Mouse (Mus musculus) heart, embryonic 13.5 days (tissue): ENCODE results near the gene Plvap. TPM values are rescaled to one million over a fixed set of nuclear protein-coding genes. Genes with fewer than 3 reads are reported as not detected.

Experiments
- ATAC-seq: fragments of 200-750 bp; cut with Nextera tagmentation; 2 replicates; pipeline ENCODE4 v1.8.0; 2017; ENCODE audit warnings: moderate TSS enrichment; ENCODE audit not compliant: insufficient number of reproducible peaks, low FRiP score, low TSS enrichment; ENCODE audit errors: extremely low read depth
- H3K27ac ChIP-seq: fragments of 300-500 bp; sonication (generic); replicated peaks from 2 replicates; pipeline ENCODE4 v1.5.1; 2015; ENCODE audit warnings: moderate library complexity, mild to moderate bottlenecking, inconsistent platforms
- H3K27me3 ChIP-seq: fragments of 300-500 bp; sonication (generic); replicated peaks from 2 replicates; pipeline ENCODE4 v1.6.1; 2015; ENCODE audit warnings: mild to moderate bottlenecking, inconsistent platforms
- H3K36me3 ChIP-seq: fragments of 300-500 bp; sonication (generic); 2 replicates; pipeline ENCODE4 v1.6.1; 2015; ENCODE audit warnings: mild to moderate bottlenecking, inconsistent platforms
- H3K4me1 ChIP-seq: fragments of 300-500 bp; sonication (generic); 2 replicates; pipeline ENCODE4 v1.6.1; 2015; ENCODE audit warnings: inconsistent platforms
- H3K4me2 ChIP-seq: fragments of 300-500 bp; sonication (generic); 2 replicates; pipeline ENCODE4 v1.6.1; 2015; ENCODE audit warnings: inconsistent platforms, mild to moderate bottlenecking, moderate library complexity
- H3K4me3 ChIP-seq: fragments of 300-500 bp; sonication (generic); 2 replicates; pipeline ENCODE4 v1.5.1; 2015; ENCODE audit warnings: moderate library complexity, mild to moderate bottlenecking, inconsistent platforms
- H3K9ac ChIP-seq: fragments of 300-500 bp; sonication (generic); 2 replicates; pipeline ENCODE4 v1.6.1; 2015; ENCODE audit warnings: inconsistent platforms, mild to moderate bottlenecking, moderate library complexity
- H3K9me3 ChIP-seq: fragments of 300-500 bp; sonication (generic); 2 replicates; pipeline ENCODE4 v1.6.1; 2016; ENCODE audit warnings: inconsistent platforms
- WGBS: fragments of 180-500 bp; shearing (Covaris S2); methylation state at CpG from one replicate; pipeline ENCODE4 v1.1.7; 2015; ENCODE audit warnings: mixed read lengths; 5-methylcytosine and 5-hydroxymethylcytosine counted together
- polyA plus RNA-seq: library from polyadenylated mRNA; unstranded; fragments of >200 nt; fragmentation: Nextera tagmentation; extraction: Ambion mirVana; gene quantifications from 2 replicates; pipeline ENCODE4 v1.2.1, GENCODE M21; 2015

The Plvap gene
- polyA plus RNA-seq, 1 experiment from 2014 or later = 135 TPM

- Histone ChIP-seq H3K4me3 (peak within 1 kb of the TSS; percentile 69), H3K27me3 (peaks cover 17% of the 10 kb centered on the region), H3K9me3 (no peaks in the 10 kb centered on the region), H3K27ac (peak within 1 kb of the TSS; percentile 94), H3K4me1 (peaks cover 43% of the 10 kb centered on the region), H3K4me2 (peak within 1 kb of the TSS; percentile 95), H3K9ac (peak within 1 kb of the TSS; percentile 88), H3K36me3 (peaks cover 32% of the 10 kb centered on the region)
- whole genome bisulfite sequencing = under 1% methylated on average over 59 of the region's 59 CpGs
- ATAC-seq = peak; percentile 70
These were observed 46.7 kb downstream of the Plvap start, which contains the start of gene Mrpl34 for GRCm38 (mm10) chr8:71464513-71465500. Mrpl34 (plus strand) TSS chr8:71464959.

- Histone ChIP-seq H3K4me2 (peak within 1 kb of the TSS; percentile 95), H3K9ac (peak within 1 kb of the TSS; percentile 86), H3K27ac (peak within 1 kb of the TSS; percentile 94), H3K4me3 (peak within 1 kb of the TSS; percentile 69), H3K27me3 (peaks cover 17% of the 10 kb centered on the region), H3K9me3 (no peaks in the 10 kb centered on the region), H3K36me3 (peaks cover 46% of the 10 kb centered on the region), H3K4me1 (peaks cover 37% of the 10 kb centered on the region)
- ATAC-seq = peak; percentile 79
- under 1% methylated on average over 55 of the region's 55 CpGs for whole genome bisulfite sequencing
These were observed 48.1 kb downstream of the Plvap start, which contains the start of gene Abhd8 for GRCm38 (mm10) chr8:71463188-71464033. Abhd8 (minus strand) TSS chr8:71463655.

GRCm38 (mm10) chr8:71462786-71463185 lies 48.8 kb downstream of the Plvap start:
- Histone ChIP-seq H3K36me3 (peaks cover 51% of the 10 kb centered on the region), H3K4me2 (peak overlapping the region; percentile 95), H3K27ac (peak overlapping the region; percentile 94), H3K4me1 (peaks cover 36% of the 10 kb centered on the region), H3K4me3 (peak overlapping the region; percentile 69), H3K9me3 (no peaks in the 10 kb centered on the region), H3K27me3 (peaks cover 17% of the 10 kb centered on the region), H3K9ac (peak overlapping the region; percentile 86)
- ATAC-seq = no peak
- WGBS = 10% methylated on average over 16 of the region's 16 CpGs

GRCm38 (mm10) chr8:71462191-71462590 lies 49.4 kb downstream of the Plvap start:
- Histone ChIP-seq H3K27ac (no peak overlapping the region), H3K9ac (peak overlapping the region; percentile 86), H3K4me1 (peaks cover 36% of the 10 kb centered on the region), H3K36me3 (peaks cover 57% of the 10 kb centered on the region), H3K27me3 (peaks cover 17% of the 10 kb centered on the region), H3K9me3 (no peaks in the 10 kb centered on the region), H3K4me3 (peak overlapping the region; percentile 69), H3K4me2 (peak overlapping the region; percentile 95)
- no peak for ATAC-seq
- 66% methylated on average over 4 of the region's 4 CpGs for WGBS

- no peaks in the 10 kb centered on the region for H3K9me3 ChIP-seq
- WGBS = 65% methylated on average over 47 of the region's 47 CpGs
- H3K9ac ChIP-seq = 0 out of 2 replicates have a peak overlapping the region, but pooled peaks have one; percentile 34
- H3K27me3 ChIP-seq = peaks cover 17% of the 10 kb centered on the region
- peaks cover 58% of the 10 kb centered on the region for H3K36me3 ChIP-seq
- H3K4me1 ChIP-seq = peaks cover 40% of the 10 kb centered on the region
- H3K4me2 ChIP-seq = no peak overlapping the region
- ATAC-seq = no peak
- no peak overlapping the region for H3K4me3 ChIP-seq
- no peak overlapping the region for H3K27ac ChIP-seq
These were observed 50.3 kb downstream of the Plvap start for GRCm38 (mm10) chr8:71461152-71461840.

- no peak overlapping the region for H3K9ac ChIP-seq
- H3K4me1 ChIP-seq = peaks cover 34% of the 10 kb centered on the region
- no peak overlapping the region for H3K4me2 ChIP-seq
- H3K27ac ChIP-seq = no peak overlapping the region
- no peaks in the 10 kb centered on the region for H3K9me3 ChIP-seq
- no peak overlapping the region for H3K4me3 ChIP-seq
- WGBS = 83% methylated on average over 6 of the region's 6 CpGs
- ATAC-seq = no peak
- peaks cover 52% of the 10 kb centered on the region for H3K36me3 ChIP-seq
- H3K27me3 ChIP-seq = peaks cover 17% of the 10 kb centered on the region
These were observed 50.8 kb downstream of the Plvap start for GRCm38 (mm10) chr8:71460716-71461115.

GRCm38 (mm10) chr8:71457659-71458270 lies 53.8 kb downstream of the Plvap start:
- H3K4me1 ChIP-seq = peaks cover 17% of the 10 kb centered on the region
- H3K9me3 ChIP-seq = no peaks in the 10 kb centered on the region
- no peak overlapping the region for H3K4me3 ChIP-seq
- H3K27me3 ChIP-seq = peaks cover 20% of the 10 kb centered on the region
- ATAC-seq = no peak
- no peak overlapping the region for H3K4me2 ChIP-seq
- no peak overlapping the region for H3K9ac ChIP-seq
- H3K36me3 ChIP-seq = peaks cover 51% of the 10 kb centered on the region
- 71% methylated on average over 20 of the region's 20 CpGs for WGBS
- no peak overlapping the region for H3K27ac ChIP-seq

- H3K36me3 ChIP-seq = peaks cover 51% of the 10 kb centered on the region
- ATAC-seq = peak; percentile 17; the same call in 1 of the 2 replicates
- H3K27ac ChIP-seq = no peak overlapping the region
- no peak overlapping the region for H3K4me2 ChIP-seq
- no peaks in the 10 kb centered on the region for H3K9me3 ChIP-seq
- H3K9ac ChIP-seq = no peak overlapping the region
- peaks cover 22% of the 10 kb centered on the region for H3K27me3 ChIP-seq
- 32% methylated on average over 22 of the region's 22 CpGs for WGBS
- H3K4me1 ChIP-seq = peaks cover 8% of the 10 kb centered on the region; the same call in 1 of the 2 replicates
- H3K4me3 ChIP-seq = no peak overlapping the region
These were observed 54.6 kb downstream of the Plvap start for GRCm38 (mm10) chr8:71456906-71457305.

- Histone ChIP-seq H3K4me3 (no peak overlapping the region), H3K36me3 (peaks cover 30% of the 10 kb centered on the region), H3K4me2 (no peak overlapping the region), H3K4me1 (0 out of 2 replicates have a peak, but pooled peaks cover 4% of the 10 kb centered on the region), H3K27ac (no peak overlapping the region), H3K9ac (no peak overlapping the region), H3K9me3 (no peaks in the 10 kb centered on the region), H3K27me3 (peaks cover 12% of the 10 kb centered on the region; the same call in 1 of the 2 replicates)
- no peak for ATAC-seq
- WGBS = 73% methylated on average over 8 of the region's 8 CpGs
These were observed 56.9 kb downstream of the Plvap start for GRCm38 (mm10) chr8:71454668-71455067.

- H3K9ac ChIP-seq = no peak overlapping the region
- no peak for ATAC-seq
- H3K4me2 ChIP-seq = no peak overlapping the region
- H3K9me3 ChIP-seq = no peaks in the 10 kb centered on the region
- no peak overlapping the region for H3K27ac ChIP-seq
- no peak overlapping the region for H3K4me3 ChIP-seq
- H3K4me1 ChIP-seq = 0 out of 2 replicates have a peak, but pooled peaks cover 4% of the 10 kb centered on the region
- WGBS = 72% methylated on average over 2 of the region's 2 CpGs
- H3K36me3 ChIP-seq = peaks cover 11% of the 10 kb centered on the region
- peaks cover 12% of the 10 kb centered on the region for H3K27me3 ChIP-seq
These were observed 58.9 kb downstream of the Plvap start for GRCm38 (mm10) chr8:71452669-71453068.
